Mouse (Mus musculus) brown adipose tissue, adult 24 weeks (tissue): Measurements from ENCODE around the gene Ptbp3. TPM values are rescaled to one million over a fixed set of nuclear protein-coding genes. Genes with fewer than 3 reads are reported as not detected.
A peak's percentile ranks its signal among the peaks of the same experiment; 100 is the strongest.
"Not testable (repeated sequence)": the region's sequence is repeated elsewhere in the genome, so short reads cannot be mapped to it uniquely, and the experiment has no call there.

Experiments
- H3K27ac ChIP-seq: fragments of 200-500 bp; replicated peaks from 2 replicates; pipeline ENCODE4 v1.5.1; 2012; ENCODE audit warnings: low read depth, mild to moderate bottlenecking, low read length
- H3K4me1 ChIP-seq: fragments of 200-500 bp; 2 replicates; pipeline ENCODE4 v1.6.1; 2012; ENCODE audit warnings: low read length, mixed read lengths; ENCODE audit not compliant: control insufficient read depth, insufficient read depth, insufficient read length
- H3K4me3 ChIP-seq: fragments of 200-500 bp; 2 replicates; pipeline ENCODE4 v1.5.1; 2012; ENCODE audit warnings: low read depth, mild to moderate bottlenecking, low read length, moderate library complexity; ENCODE audit not compliant: insufficient read depth
- polyA plus RNA-seq: library from polyadenylated mRNA; stranded (reverse); fragments of >200 nt; gene quantifications from 2 replicates; pipeline ENCODE4 v1.2.4, GENCODE M21; 2012; ENCODE audit not compliant: missing spikeins, insufficient read depth, insufficient read length

The Ptbp3 gene
- polyA plus RNA-seq, 1 experiment = 31.9 TPM

GRCm38 (mm10) chr4:59567576-59568260 is 18.6 kb upstream of the Ptbp3 start:
- Histone ChIP-seq H3K4me1 (no peaks in the 10 kb centered on the region), H3K4me3 (no peak overlapping the region), H3K27ac (no peak overlapping the region)

GRCm38 (mm10) chr4:59565571-59566188 is 16.5 kb upstream of the Ptbp3 start:
- no peaks in the 10 kb centered on the region for H3K4me1 ChIP-seq
- H3K27ac ChIP-seq = no peak overlapping the region
- no peak overlapping the region for H3K4me3 ChIP-seq

GRCm38 (mm10) chr4:59564128-59564527 is 15.0 kb upstream of the Ptbp3 start:
- H3K4me1 ChIP-seq = no peaks in the 10 kb centered on the region
- H3K27ac ChIP-seq = no peak overlapping the region

GRCm38 (mm10) chr4:59560141-59560540 is 11.0 kb upstream of the Ptbp3 start:
- Histone ChIP-seq H3K4me3 (no peak overlapping the region), H3K27ac (no peak overlapping the region), H3K4me1 (no peaks in the 10 kb centered on the region)

More at GRCm38 (mm10) chr4:59564128-59564527, 15.0 kb upstream of the Ptbp3 start:
- no peak overlapping the region for H3K4me3 ChIP-seq

GRCm38 (mm10) chr4:59558096-59558720 is 9.0 kb upstream of the Ptbp3 start:
- Histone ChIP-seq H3K27ac (no peak overlapping the region), H3K4me3 (no peak overlapping the region), H3K4me1 (no peaks in the 10 kb centered on the region)

GRCm38 (mm10) chr4:59557343-59557742 is 8.2 kb upstream of the Ptbp3 start:
- not testable (repeated sequence) for H3K4me3 ChIP-seq, H3K4me1 ChIP-seq, H3K27ac ChIP-seq

- H3K4me3 ChIP-seq = no peak overlapping the region
- H3K27ac ChIP-seq = no peak overlapping the region
- H3K4me1 ChIP-seq = no peaks in the 10 kb centered on the region
These were observed 6.0 kb upstream of the Ptbp3 start for GRCm38 (mm10) chr4:59555177-59555576.

- Histone ChIP-seq H3K27ac (no peak overlapping the region), H3K4me1 (no peaks in the 10 kb centered on the region), H3K4me3 (no peak overlapping the region)
These were observed 4.4 kb upstream of the Ptbp3 start for GRCm38 (mm10) chr4:59553576-59553975.

GRCm38 (mm10) chr4:59552835-59553234 is 3.7 kb upstream of the Ptbp3 start:
- Histone ChIP-seq H3K27ac (no peak overlapping the region), H3K4me1 (no peaks in the 10 kb centered on the region), H3K4me3 (no peak overlapping the region)

GRCm38 (mm10) chr4:59551901-59552300 is 2.7 kb upstream of the Ptbp3 start:
- H3K4me3 ChIP-seq = no peak overlapping the region
- no peak overlapping the region for H3K27ac ChIP-seq
- H3K4me1 ChIP-seq = no peaks in the 10 kb centered on the region

GRCm38 (mm10) chr4:59549977-59550560 is 905 bp upstream of the Ptbp3 start:
- peak overlapping the region; percentile 92; the same call in 1 of the 2 replicates for H3K27ac ChIP-seq
- peak overlapping the region; percentile 96 for H3K4me3 ChIP-seq
- H3K4me1 ChIP-seq = no peaks in the 10 kb centered on the region

GRCm38 (mm10) chr4:59548560-59549174 is 497 bp downstream of the Ptbp3 start:
- Histone ChIP-seq H3K27ac (peak overlapping the region; percentile 99), H3K4me3 (peak overlapping the region; percentile 99), H3K4me1 (0 out of 2 replicates have a peak, but pooled peaks cover 2% of the 10 kb centered on the region)

GRCm38 (mm10) chr4:59548011-59548559 is 1.1 kb downstream of the Ptbp3 start:
- peaks cover 2% of the 10 kb centered on the region; the same call in 1 of the 2 replicates for H3K4me1 ChIP-seq
- H3K27ac ChIP-seq = peak overlapping the region; percentile 99
- peak overlapping the region; percentile 99 for H3K4me3 ChIP-seq

GRCm38 (mm10) chr4:59547136-59547889 is 1.9 kb downstream of the Ptbp3 start:
- peaks cover 2% of the 10 kb centered on the region; the same call in 1 of the 2 replicates for H3K4me1 ChIP-seq
- H3K27ac ChIP-seq = peak overlapping the region; percentile 49; the same call in 1 of the 2 replicates
- peak overlapping the region; percentile 43 for H3K4me3 ChIP-seq
